Mouse (Mus musculus) intestine, embryonic 16.5 days (tissue): ENCODE measurements at regions not wholly inside any gene's neighbourhood (a gene's known extent, or its start where the extent isn't known, plus 50 kb on each side); places are given as distances from the start of the nearest gene placed in this dataset.
A peak's percentile ranks its signal among the peaks of the same experiment; 100 is the strongest.

Source experiments
- ATAC-seq: fragments of 200-750 bp; cut with Nextera tagmentation; 2 replicates; pipeline ENCODE4 v1.8.0; 2017; ENCODE audit warnings: moderate TSS enrichment, moderate library complexity
- H3K27ac ChIP-seq: fragments of 300-500 bp; sonication (generic); 2 replicates; pipeline ENCODE4 v1.5.1; 2014; ENCODE audit warnings: mild to moderate bottlenecking, low read length
- H3K27me3 ChIP-seq: fragments of 300-500 bp; sonication (generic); replicated peaks from 2 replicates; pipeline ENCODE4 v1.6.1; 2014; ENCODE audit warnings: low read length, control low read depth, mixed read lengths; ENCODE audit not compliant: control insufficient read depth, insufficient read depth
- H3K36me3 ChIP-seq: fragments of 300-500 bp; sonication (generic); 2 replicates; pipeline ENCODE4 v1.6.1; 2014; ENCODE audit warnings: low read length, control low read depth; ENCODE audit not compliant: control insufficient read depth, insufficient read depth
- H3K4me1 ChIP-seq: fragments of 300-500 bp; sonication (generic); 2 replicates; pipeline ENCODE4 v1.6.1; 2014; ENCODE audit warnings: low read length, control low read depth, mixed read lengths; ENCODE audit not compliant: control insufficient read depth, insufficient read depth
- H3K4me2 ChIP-seq: fragments of 300-500 bp; sonication (generic); 2 replicates; pipeline ENCODE4 v1.6.1; 2014; ENCODE audit warnings: low read depth, low read length, control low read depth
- H3K4me3 ChIP-seq: fragments of 300-500 bp; sonication (generic); 2 replicates; pipeline ENCODE4 v1.5.1; 2014; ENCODE audit warnings: mild to moderate bottlenecking, low read length
- H3K9ac ChIP-seq: fragments of 300-500 bp; sonication (generic); 2 replicates; pipeline ENCODE4 v1.6.1; 2014; ENCODE audit warnings: low read depth, low read length
- H3K9me3 ChIP-seq: fragments of 300-500 bp; sonication (generic); 2 replicates; pipeline ENCODE4 v1.6.1; 2016; ENCODE audit warnings: low read length, control low read depth; ENCODE audit not compliant: control insufficient read depth
- WGBS: fragments of 180-500 bp; shearing (Covaris S2); extraction: QIAGEN DNeasy Blood & Tissue Kit; methylation state at CpG from one replicate; pipeline ENCODE4 v1.1.7; 2014; 5-methylcytosine and 5-hydroxymethylcytosine counted together

DNA sequence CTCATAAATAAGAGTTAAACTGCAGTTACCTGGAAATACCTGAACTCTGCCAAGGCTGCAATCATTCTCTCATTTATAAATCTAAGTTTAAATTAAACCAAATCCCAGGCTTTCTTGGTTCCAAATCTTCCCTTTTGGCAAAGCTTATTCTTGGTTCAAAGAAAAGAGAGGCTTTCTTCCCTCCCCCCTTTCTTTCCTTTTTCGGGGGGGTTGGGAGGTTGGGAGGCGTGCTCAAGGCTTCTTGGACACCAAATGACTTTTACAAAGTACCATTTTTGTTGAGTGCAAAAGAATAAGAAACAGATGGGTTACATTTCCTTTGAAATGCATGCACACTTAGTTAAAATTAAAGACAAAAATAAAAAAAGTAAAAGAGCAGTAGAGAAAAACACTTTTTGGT is 105.4 kb upstream of the Mroh9 start:
- 80% methylated on average over 2 of the region's 2 CpGs for WGBS

GRCm38 (mm10) chr1:163181851-163182250 is 96.4 kb upstream of the Mroh9 start:
- WGBS = 74% methylated on average over 2 of the region's 2 CpGs
- no peaks in the 10 kb centered on the region for H3K27me3 ChIP-seq

More for the DNA sequence above, 105.4 kb upstream of the Mroh9 start:
- Histone ChIP-seq H3K9ac (no peak overlapping the region), H3K4me1 (no peaks in the 10 kb centered on the region), H3K27ac (no peak overlapping the region), H3K4me3 (no peak overlapping the region), H3K4me2 (no peak overlapping the region), H3K9me3 (no peaks in the 10 kb centered on the region), H3K27me3 (no peaks in the 10 kb centered on the region), H3K36me3 (no peaks in the 10 kb centered on the region)
- no peak for ATAC-seq

DNA sequence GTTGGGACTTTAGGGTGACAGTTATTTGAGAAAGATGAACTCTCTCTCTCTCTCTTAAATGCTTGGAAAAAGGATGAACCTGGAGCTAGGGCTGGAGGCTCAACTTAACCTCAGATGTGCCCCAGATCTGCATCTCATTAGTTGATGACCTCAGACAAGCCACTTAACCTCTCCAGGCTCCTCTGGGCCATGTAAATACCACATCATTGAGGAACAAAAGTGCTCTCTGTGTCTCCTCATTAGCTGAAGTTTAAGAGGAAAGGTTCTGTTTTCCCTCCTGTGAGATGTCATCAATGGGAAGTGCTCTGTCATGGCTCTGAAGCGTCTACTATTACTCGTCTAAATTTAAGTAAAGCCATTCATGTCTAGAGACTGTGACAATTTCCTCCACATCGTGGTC is 91.5 kb upstream of the Mroh9 start:
- Histone ChIP-seq H3K4me3 (no peak overlapping the region), H3K4me2 (no peak overlapping the region), H3K4me1 (no peaks in the 10 kb centered on the region), H3K27me3 (no peaks in the 10 kb centered on the region), H3K9me3 (no peaks in the 10 kb centered on the region), H3K9ac (no peak overlapping the region), H3K27ac (no peak overlapping the region), H3K36me3 (no peaks in the 10 kb centered on the region)
- WGBS = 37% methylated on average over 3 of the region's 3 CpGs
- no peak for ATAC-seq

More at GRCm38 (mm10) chr1:163181851-163182250, 96.4 kb upstream of the Mroh9 start:
- H3K4me3 ChIP-seq = no peak overlapping the region
- ATAC-seq = no peak
- no peaks in the 10 kb centered on the region for H3K4me1 ChIP-seq
- H3K9ac ChIP-seq = no peak overlapping the region
- no peak overlapping the region for H3K4me2 ChIP-seq
- no peaks in the 10 kb centered on the region for H3K9me3 ChIP-seq
- H3K27ac ChIP-seq = no peak overlapping the region
- no peaks in the 10 kb centered on the region for H3K36me3 ChIP-seq

- ATAC-seq = no peak
- no peak overlapping the region for H3K4me3 ChIP-seq
- H3K9me3 ChIP-seq = no peaks in the 10 kb centered on the region
- no peak overlapping the region for H3K27ac ChIP-seq
- no peaks in the 10 kb centered on the region for H3K27me3 ChIP-seq
- no peaks in the 10 kb centered on the region for H3K4me1 ChIP-seq
- H3K36me3 ChIP-seq = no peaks in the 10 kb centered on the region
- H3K9ac ChIP-seq = no peak overlapping the region
- no peak overlapping the region for H3K4me2 ChIP-seq
Observed at GRCm38 (mm10) chr1:163167051-163167450, 81.6 kb upstream of the Mroh9 start.

DNA sequence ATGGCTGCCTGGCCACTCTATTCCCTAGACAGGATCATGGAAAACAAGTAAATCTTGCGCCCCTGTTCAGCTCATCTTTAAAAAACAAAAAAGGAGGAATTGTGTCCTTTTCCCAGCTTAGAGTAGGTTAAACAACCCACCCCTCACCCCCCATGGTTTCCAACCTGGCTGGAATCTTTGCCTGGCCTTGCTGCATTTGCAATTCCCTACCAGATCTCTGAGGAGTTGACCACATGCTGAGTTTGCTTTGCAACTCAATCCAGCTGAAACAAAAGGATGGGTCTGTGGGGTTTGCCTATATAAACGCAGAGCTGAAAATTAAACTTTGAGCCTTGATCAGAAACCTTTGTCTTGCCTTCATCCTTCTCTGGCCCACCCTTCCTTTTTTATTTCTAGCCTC is 78.2 kb upstream of the Mroh9 start:
- Histone ChIP-seq H3K9me3 (no peaks in the 10 kb centered on the region), H3K4me2 (no peak overlapping the region), H3K36me3 (no peaks in the 10 kb centered on the region), H3K27me3 (no peaks in the 10 kb centered on the region), H3K27ac (no peak overlapping the region), H3K4me1 (no peaks in the 10 kb centered on the region), H3K9ac (no peak overlapping the region), H3K4me3 (no peak overlapping the region)
- 52% methylated on average over 2 of the region's 2 CpGs for WGBS
- no peak for ATAC-seq

DNA sequence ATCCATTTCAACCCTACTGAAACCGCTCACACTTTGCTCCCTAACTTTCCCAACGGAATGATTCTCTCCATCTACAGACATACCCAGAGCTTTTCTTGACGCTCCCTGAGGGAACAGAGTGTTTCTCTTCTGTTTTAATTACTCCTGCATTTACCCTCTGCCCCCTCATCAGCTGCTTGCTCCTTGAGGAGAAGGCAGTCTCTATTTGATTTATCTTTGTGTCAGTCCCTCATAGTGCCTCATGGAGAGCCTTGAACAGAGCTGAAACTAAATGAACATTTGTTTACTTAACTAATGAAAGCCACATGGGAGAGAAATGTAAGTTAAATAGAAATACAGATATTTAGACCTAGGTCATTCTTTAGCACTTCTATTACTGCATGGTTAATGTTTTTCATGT is 74.4 kb upstream of the Mroh9 start:
- ATAC-seq = no peak
- Histone ChIP-seq H3K9me3 (no peaks in the 10 kb centered on the region), H3K36me3 (no peaks in the 10 kb centered on the region), H3K27ac (no peak overlapping the region), H3K9ac (no peak overlapping the region), H3K27me3 (no peaks in the 10 kb centered on the region), H3K4me3 (no peak overlapping the region), H3K4me2 (no peak overlapping the region), H3K4me1 (no peaks in the 10 kb centered on the region)
- 45% methylated on average over 3 of the region's 3 CpGs for WGBS

GRCm38 (mm10) chr1:163158491-163158890 is 73.0 kb upstream of the Mroh9 start:
- Histone ChIP-seq H3K27ac (no peak overlapping the region), H3K9ac (no peak overlapping the region), H3K4me2 (no peak overlapping the region), H3K4me1 (no peaks in the 10 kb centered on the region), H3K4me3 (no peak overlapping the region), H3K36me3 (no peaks in the 10 kb centered on the region), H3K27me3 (no peaks in the 10 kb centered on the region), H3K9me3 (no peaks in the 10 kb centered on the region)
- 55% methylated on average over 5 of the region's 5 CpGs for WGBS
- ATAC-seq = no peak

- no peak overlapping the region for H3K27ac ChIP-seq
- 26% methylated on average over 13 of the region's 13 CpGs for WGBS
- peak overlapping the region; percentile 48; the same call in 1 of the 2 replicates for H3K4me2 ChIP-seq
- no peaks in the 10 kb centered on the region for H3K4me1 ChIP-seq
- ATAC-seq = peak; percentile 87
- H3K9me3 ChIP-seq = no peaks in the 10 kb centered on the region
- H3K9ac ChIP-seq = no peak overlapping the region
- no peaks in the 10 kb centered on the region for H3K36me3 ChIP-seq
- H3K4me3 ChIP-seq = peak overlapping the region; percentile 33
- H3K27me3 ChIP-seq = no peaks in the 10 kb centered on the region
Observed at GRCm38 (mm10) chr1:163150203-163150855, 64.9 kb upstream of the Mroh9 start.

GRCm38 (mm10) chr1:163146641-163147040 is 61.2 kb upstream of the Mroh9 start:
- H3K9me3 ChIP-seq = no peaks in the 10 kb centered on the region
- 54% methylated on average over 1 of the region's 1 CpGs for WGBS

GRCm38 (mm10) chr1:163143113-163143512 is 57.6 kb upstream of the Mroh9 start:
- H3K4me1 ChIP-seq = no peaks in the 10 kb centered on the region
- no peak overlapping the region for H3K27ac ChIP-seq
- no peak overlapping the region for H3K9ac ChIP-seq
- H3K9me3 ChIP-seq = no peaks in the 10 kb centered on the region
- no peaks in the 10 kb centered on the region for H3K36me3 ChIP-seq
- H3K4me2 ChIP-seq = no peak overlapping the region
- WGBS = 66% methylated on average over 1 of the region's 1 CpGs
- H3K27me3 ChIP-seq = no peaks in the 10 kb centered on the region
- no peak overlapping the region for H3K4me3 ChIP-seq
- no peak for ATAC-seq

More at GRCm38 (mm10) chr1:163146641-163147040, 61.2 kb upstream of the Mroh9 start:
- Histone ChIP-seq H3K27ac (no peak overlapping the region), H3K27me3 (no peaks in the 10 kb centered on the region), H3K4me1 (no peaks in the 10 kb centered on the region), H3K9ac (no peak overlapping the region), H3K36me3 (no peaks in the 10 kb centered on the region), H3K4me2 (no peak overlapping the region), H3K4me3 (no peak overlapping the region)
- ATAC-seq = no peak
